Mouse (Mus musculus) frontal cortex, postnatal 36 days (tissue): ENCODE data around the gene B3gnt8.
"Not testable (repeated sequence)": the region's sequence is repeated elsewhere in the genome, so short reads cannot be mapped to it uniquely, and the experiment has no call there.

Source experiments
- DNase-seq, 2 experiments: peaks; one replicate each; pipeline ENCODE4 v3.0.0; 2022; ENCODE audit warnings: low spot score in 2 of 2

Gene B3gnt8

GRCm38 (mm10) chr7:25626509-25627430, at the start of gene B3gnt8:
B3gnt8 (plus strand) TSS chr7:25626654.
- no peak for DNase-seq

- not testable (repeated sequence) for DNase-seq
Measured at GRCm38 (mm10) chr7:25576793-25577437, 49.5 kb upstream of the B3gnt8 start.

GRCm38 (mm10) chr7:25579441-25579840, 47.0 kb upstream of the B3gnt8 start:
- DNase-seq, result no peak

GRCm38 (mm10) chr7:25582301-25582810, 44.1 kb upstream of the B3gnt8 start:
- no peak for DNase-seq

GRCm38 (mm10) chr7:25584651-25585050, 41.8 kb upstream of the B3gnt8 start:
- DNase-seq, result no peak

- no peak for DNase-seq
Measured at GRCm38 (mm10) chr7:25585351-25586204, 40.9 kb upstream of the B3gnt8 start.

GRCm38 (mm10) chr7:25591226-25591625, 35.2 kb upstream of the B3gnt8 start:
- no peak for DNase-seq

GRCm38 (mm10) chr7:25593859-25594258, 32.6 kb upstream of the B3gnt8 start:
- no peak for DNase-seq

- DNase-seq, result peak; percentile 68 to 82
Measured at GRCm38 (mm10) chr7:25599663-25600062, 26.8 kb upstream of the B3gnt8 start.

GRCm38 (mm10) chr7:25600666-25601065, 25.8 kb upstream of the B3gnt8 start:
- DNase-seq, result no peak

- DNase-seq, result no peak
Measured at GRCm38 (mm10) chr7:25601346-25601745, 25.1 kb upstream of the B3gnt8 start.

- no peak for DNase-seq
Measured at GRCm38 (mm10) chr7:25606625-25607063, 19.8 kb upstream of the B3gnt8 start.

- no peak for DNase-seq
Measured at GRCm38 (mm10) chr7:25607196-25607595, 19.3 kb upstream of the B3gnt8 start.

GRCm38 (mm10) chr7:25610056-25610455, 16.4 kb upstream of the B3gnt8 start:
- DNase-seq, result no peak

GRCm38 (mm10) chr7:25611501-25611900, 15.0 kb upstream of the B3gnt8 start:
- DNase-seq, result no peak

- DNase-seq, result no peak
Measured at GRCm38 (mm10) chr7:25614086-25614485, 12.4 kb upstream of the B3gnt8 start.

- no peak for DNase-seq
Measured at GRCm38 (mm10) chr7:25614831-25615705, 11.4 kb upstream of the B3gnt8 start.

GRCm38 (mm10) chr7:25615706-25616011, 10.8 kb upstream of the B3gnt8 start, which contains the start of gene Erich4:
Erich4 (minus strand) TSS chr7:25615892.
- DNase-seq, result no peak

- no peak for DNase-seq
Measured at GRCm38 (mm10) chr7:25617376-25618160, 8.9 kb upstream of the B3gnt8 start.
